Mouse (Mus musculus) limb, embryonic 10.5 days (tissue): ENCODE measurements around the gene 4632433K11Rik. TPM values are rescaled to one million over a fixed set of nuclear protein-coding genes. Genes with fewer than 3 reads are reported as not detected.
A peak's percentile ranks its signal among the peaks of the same experiment; 100 is the strongest.

Source experiments
- DNase-seq: peaks from one replicate; pipeline ENCODE4 v3.0.0-alpha.2; 2017; ENCODE audit warnings: low spot score
- H3K27ac ChIP-seq: fragments of 300-500 bp; sonication (generic); 2 replicates; pipeline ENCODE4 v1.5.1; 2016; ENCODE audit warnings: mild to moderate bottlenecking
- H3K27me3 ChIP-seq: fragments of 300-500 bp; sonication (generic); 2 replicates; pipeline ENCODE4 v1.6.1; 2016; ENCODE audit warnings: low read depth, mild to moderate bottlenecking; ENCODE audit not compliant: poor library complexity, severe bottlenecking
- H3K36me3 ChIP-seq: fragments of 300-500 bp; sonication (generic); 2 replicates; pipeline ENCODE4 v1.6.1; 2016; ENCODE audit warnings: mild to moderate bottlenecking, moderate library complexity
- H3K4me1 ChIP-seq: fragments of 300-500 bp; sonication (generic); 2 replicates; pipeline ENCODE4 v1.6.1; 2016
- H3K4me3 ChIP-seq: fragments of 300-500 bp; sonication (generic); 2 replicates; pipeline ENCODE4 v1.5.1; 2016; ENCODE audit warnings: mild to moderate bottlenecking, moderate library complexity
- H3K9me3 ChIP-seq: fragments of 300-500 bp; sonication (generic); replicated peaks from 2 replicates; pipeline ENCODE4 v1.6.1; 2016; ENCODE audit warnings: mild to moderate bottlenecking
- WGBS: fragments of 180-500 bp; shearing (Covaris S2); methylation state at CpG from one replicate; pipeline ENCODE4 v1.1.7; 2016; 5-methylcytosine and 5-hydroxymethylcytosine counted together
- polyA plus RNA-seq: library from polyadenylated mRNA; unstranded; fragments of >200 nt; fragmentation: Nextera tagmentation; extraction: Ambion mirVana; gene quantifications from 2 replicates; pipeline ENCODE4 v1.2.1, GENCODE M21; 2016

4632433K11Rik gene
- polyA plus RNA-seq, 1 experiment from 2014 or later, result not detected

DNA sequence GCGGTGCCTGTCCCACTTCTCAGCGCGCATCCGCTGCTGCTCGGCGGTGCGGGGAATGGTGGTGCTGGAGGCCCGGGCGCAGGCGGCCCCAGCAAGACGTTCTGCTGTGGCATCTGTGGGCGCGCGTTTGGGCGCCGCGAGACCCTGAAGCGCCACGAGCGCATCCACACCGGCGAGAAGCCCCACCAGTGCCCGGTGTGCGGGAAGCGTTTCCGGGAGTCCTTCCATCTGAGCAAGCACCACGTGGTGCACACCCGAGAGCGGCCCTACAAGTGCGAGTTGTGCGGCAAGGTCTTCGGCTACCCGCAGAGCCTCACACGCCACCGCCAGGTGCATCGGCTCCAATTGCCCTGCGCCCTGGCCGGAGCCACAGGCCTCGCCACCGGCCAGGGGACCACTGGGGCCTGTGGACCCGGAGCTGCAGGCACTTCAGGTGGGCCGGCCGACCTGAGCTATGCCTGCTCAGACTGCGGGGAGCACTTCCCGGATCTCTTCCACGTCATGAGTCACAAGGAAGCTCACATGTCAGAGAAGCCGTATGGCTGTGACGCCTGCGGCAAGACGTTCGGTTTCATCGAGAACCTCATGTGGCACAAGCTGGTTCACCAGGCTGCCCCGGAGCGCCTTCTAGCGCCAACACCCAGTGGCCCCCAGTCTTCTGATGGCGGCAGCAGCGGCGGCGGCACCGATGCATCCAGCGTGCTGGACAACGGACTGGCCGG lies 3.2 kb upstream of the 4632433K11Rik start:
- Histone ChIP-seq H3K9me3 (peaks cover 38% of the 10 kb centered on the region), H3K36me3 (peaks cover 99% of the 10 kb centered on the region), H3K27me3 (peaks cover 14% of the 10 kb centered on the region; the same call in 1 of the 2 replicates), H3K4me3 (peak overlapping the region; percentile 9), H3K27ac (no peak overlapping the region), H3K4me1 (no peaks in the 10 kb centered on the region)
- no peak for DNase-seq
- WGBS, result 82% methylated on average over 63 of the region's 63 CpGs

DNA sequence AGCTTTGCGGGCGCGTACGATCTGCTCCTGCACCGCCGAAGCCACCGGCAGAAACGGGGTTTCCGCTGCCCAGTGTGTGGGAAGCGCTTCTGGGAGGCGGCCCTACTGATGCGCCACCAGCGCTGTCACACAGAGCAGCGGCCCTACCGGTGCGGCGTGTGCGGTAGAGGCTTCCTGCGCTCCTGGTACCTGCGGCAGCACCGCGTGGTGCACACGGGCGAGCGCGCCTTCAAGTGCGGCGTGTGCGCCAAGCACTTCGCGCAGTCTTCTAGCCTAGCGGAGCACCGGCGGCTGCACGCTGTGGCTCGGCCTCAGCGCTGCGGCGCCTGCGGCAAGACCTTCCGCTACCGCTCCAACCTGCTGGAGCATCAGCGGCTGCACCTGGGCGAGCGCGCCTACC lies 2.4 kb upstream of the 4632433K11Rik start:
- H3K4me3 ChIP-seq, result peak overlapping the region; percentile 9; the same call in 1 of the 2 replicates
- H3K27me3 ChIP-seq, result peaks cover 14% of the 10 kb centered on the region; the same call in 1 of the 2 replicates
- H3K9me3 ChIP-seq, result peaks cover 41% of the 10 kb centered on the region
- H3K4me1 ChIP-seq, result no peaks in the 10 kb centered on the region
- WGBS, result 72% methylated on average over 46 of the region's 46 CpGs
- no peak overlapping the region for H3K27ac ChIP-seq
- no peak for DNase-seq
- peaks cover 99% of the 10 kb centered on the region for H3K36me3 ChIP-seq

GRCm38 (mm10) chr7:5035628-5036027 lies 1.7 kb downstream of the 4632433K11Rik start:
- Histone ChIP-seq H3K27ac (no peak overlapping the region), H3K9me3 (peaks cover 25% of the 10 kb centered on the region), H3K4me3 (no peak overlapping the region), H3K27me3 (peaks cover 2% of the 10 kb centered on the region; the same call in 1 of the 2 replicates), H3K4me1 (peaks cover 4% of the 10 kb centered on the region; the same call in 1 of the 2 replicates), H3K36me3 (peaks cover 62% of the 10 kb centered on the region)
- DNase-seq, result no peak
- WGBS, result 96% methylated on average over 17 of the region's 17 CpGs

GRCm38 (mm10) chr7:5036136-5036535 lies 2.2 kb downstream of the 4632433K11Rik start:
- no peak overlapping the region for H3K27ac ChIP-seq
- no peaks in the 10 kb centered on the region for H3K27me3 ChIP-seq
- peaks cover 58% of the 10 kb centered on the region for H3K36me3 ChIP-seq
- H3K4me1 ChIP-seq, result peaks cover 4% of the 10 kb centered on the region; the same call in 1 of the 2 replicates
- no peak overlapping the region for H3K4me3 ChIP-seq
- DNase-seq, result no peak
- peaks cover 20% of the 10 kb centered on the region for H3K9me3 ChIP-seq
- WGBS, result 95% methylated on average over 9 of the region's 9 CpGs

DNA sequence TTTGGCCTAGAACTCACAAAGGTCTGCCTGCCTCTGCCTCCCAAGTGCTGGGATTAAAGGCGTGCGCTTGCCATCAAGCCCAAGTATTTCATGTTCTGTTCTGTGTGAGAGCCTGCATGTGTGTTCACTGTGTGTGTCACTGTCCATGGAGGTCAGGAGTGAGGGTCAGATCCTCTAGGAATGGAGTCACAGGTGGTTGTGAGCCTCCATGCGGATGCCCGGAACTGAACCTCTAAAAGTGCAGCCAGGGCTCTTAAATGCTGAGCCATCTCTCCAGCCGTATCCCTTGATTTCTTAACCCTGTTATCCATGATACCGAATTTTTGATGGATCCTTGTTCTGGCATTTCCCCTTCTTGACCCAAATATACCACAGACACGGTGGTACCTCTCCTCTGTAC lies 3.1 kb downstream of the 4632433K11Rik start:
- Histone ChIP-seq H3K27ac (no peak overlapping the region), H3K4me3 (0 out of 2 replicates have a peak overlapping the region, but pooled peaks have one; percentile 15), H3K36me3 (peaks cover 52% of the 10 kb centered on the region), H3K9me3 (peaks cover 11% of the 10 kb centered on the region), H3K4me1 (peaks cover 4% of the 10 kb centered on the region; the same call in 1 of the 2 replicates), H3K27me3 (no peaks in the 10 kb centered on the region)
- no peak for DNase-seq
- 94% methylated on average over 7 of the region's 7 CpGs for WGBS

GRCm38 (mm10) chr7:5037467-5037866 lies 3.5 kb downstream of the 4632433K11Rik start:
- 90% methylated on average over 8 of the region's 8 CpGs for WGBS
- H3K9me3 ChIP-seq, result 0 out of 2 replicates have a peak, but pooled peaks cover 7% of the 10 kb centered on the region
- peaks cover 48% of the 10 kb centered on the region for H3K36me3 ChIP-seq
- H3K4me1 ChIP-seq, result peaks cover 4% of the 10 kb centered on the region; the same call in 1 of the 2 replicates
- H3K4me3 ChIP-seq, result peak overlapping the region; percentile 81
- DNase-seq, result no peak
- H3K27me3 ChIP-seq, result no peaks in the 10 kb centered on the region
- no peak overlapping the region; the same call in 1 of the 2 replicates for H3K27ac ChIP-seq

- H3K4me1 ChIP-seq, result peaks cover 4% of the 10 kb centered on the region; the same call in 1 of the 2 replicates
- peaks cover 40% of the 10 kb centered on the region for H3K36me3 ChIP-seq
- 0 out of 2 replicates have a peak, but pooled peaks cover 7% of the 10 kb centered on the region for H3K9me3 ChIP-seq
- H3K27ac ChIP-seq, result peak within 1 kb of the TSS; percentile 98
- WGBS, result under 1% methylated on average over 48 of the region's 48 CpGs
- H3K27me3 ChIP-seq, result no peaks in the 10 kb centered on the region
- H3K4me3 ChIP-seq, result peak within 1 kb of the TSS; percentile 81
- DNase-seq, result peak; percentile 93
These were observed 4.3 kb downstream of the 4632433K11Rik start, which contains the start of gene Zfp784 for GRCm38 (mm10) chr7:5038109-5038732. Zfp784 (minus strand) TSS chr7:5038446.

DNA sequence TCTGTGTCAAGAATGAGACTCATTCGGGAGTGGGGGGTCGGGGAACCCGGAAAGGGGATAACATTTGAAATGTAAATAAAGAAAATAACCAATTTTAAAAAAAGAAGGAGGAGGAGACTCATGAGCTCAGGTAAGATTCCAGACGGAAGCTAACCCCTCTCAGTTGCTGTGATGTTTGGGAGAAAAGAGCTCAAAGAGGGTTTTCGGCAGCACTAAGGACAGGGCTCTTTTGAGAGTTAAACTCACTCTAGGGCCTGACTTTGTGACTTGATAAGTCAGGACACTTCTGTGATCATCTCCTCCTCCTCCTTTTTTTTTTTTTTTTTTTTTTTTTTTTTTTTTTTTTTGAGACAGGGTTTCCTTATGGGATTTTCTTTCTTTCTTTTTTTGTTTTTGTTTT lies 5.0 kb downstream of the 4632433K11Rik start:
- peak overlapping the region; percentile 98 for H3K27ac ChIP-seq

GRCm38 (mm10) chr7:5044981-5045380 lies 11.1 kb downstream of the 4632433K11Rik start:
- H3K27me3 ChIP-seq, result no peaks in the 10 kb centered on the region
- no peak overlapping the region for H3K4me3 ChIP-seq
- 86% methylated on average over 2 of the region's 2 CpGs for WGBS
- no peak overlapping the region for H3K27ac ChIP-seq
- no peaks in the 10 kb centered on the region for H3K9me3 ChIP-seq
- no peaks in the 10 kb centered on the region for H3K4me1 ChIP-seq
- DNase-seq, result no peak
- peaks cover 5% of the 10 kb centered on the region; the same call in 1 of the 2 replicates for H3K36me3 ChIP-seq

More for the DNA sequence above, 5.0 kb downstream of the 4632433K11Rik start:
- Histone ChIP-seq H3K36me3 (peaks cover 33% of the 10 kb centered on the region), H3K4me1 (peaks cover 4% of the 10 kb centered on the region; the same call in 1 of the 2 replicates), H3K9me3 (0 out of 2 replicates have a peak, but pooled peaks cover 7% of the 10 kb centered on the region), H3K27me3 (no peaks in the 10 kb centered on the region), H3K4me3 (peak overlapping the region; percentile 81)
- WGBS, result 49% methylated on average over 5 of the region's 5 CpGs
- DNase-seq, result no peak

DNA sequence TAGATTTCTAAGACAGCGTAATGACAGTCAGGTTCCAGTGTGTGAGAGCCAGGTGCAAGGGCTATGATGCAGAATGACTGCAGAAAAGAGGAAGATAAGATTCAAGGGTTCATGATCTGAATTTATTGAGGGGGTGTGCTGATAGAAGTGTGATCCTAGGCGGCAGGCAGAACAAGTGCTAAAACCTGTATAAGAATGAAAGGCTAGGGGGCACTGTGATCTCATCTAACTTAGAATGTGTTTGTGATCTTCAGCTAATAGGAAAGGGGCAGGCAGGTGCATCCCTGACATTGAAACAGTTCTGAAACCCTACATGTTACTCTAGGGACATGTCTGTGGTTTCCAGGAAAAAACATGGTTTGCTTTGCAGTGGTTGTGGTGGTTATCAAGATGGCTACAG lies 12.2 kb downstream of the 4632433K11Rik start:
- Histone ChIP-seq H3K27ac (no peak overlapping the region), H3K4me3 (no peak overlapping the region), H3K36me3 (peaks cover 4% of the 10 kb centered on the region; the same call in 1 of the 2 replicates), H3K9me3 (no peaks in the 10 kb centered on the region), H3K4me1 (peaks cover 7% of the 10 kb centered on the region), H3K27me3 (no peaks in the 10 kb centered on the region)
- DNase-seq, result no peak
- WGBS, result 76% methylated on average over 2 of the region's 2 CpGs

GRCm38 (mm10) chr7:5047313-5047712 lies 13.4 kb downstream of the 4632433K11Rik start:
- H3K4me3 ChIP-seq, result no peak overlapping the region
- WGBS, result 30% methylated on average over 2 of the region's 2 CpGs
- DNase-seq, result no peak
- H3K4me1 ChIP-seq, result peaks cover 16% of the 10 kb centered on the region
- H3K27me3 ChIP-seq, result peaks cover 8% of the 10 kb centered on the region
- no peaks in the 10 kb centered on the region for H3K9me3 ChIP-seq
- H3K36me3 ChIP-seq, result no peaks in the 10 kb centered on the region
- H3K27ac ChIP-seq, result no peak overlapping the region

DNA sequence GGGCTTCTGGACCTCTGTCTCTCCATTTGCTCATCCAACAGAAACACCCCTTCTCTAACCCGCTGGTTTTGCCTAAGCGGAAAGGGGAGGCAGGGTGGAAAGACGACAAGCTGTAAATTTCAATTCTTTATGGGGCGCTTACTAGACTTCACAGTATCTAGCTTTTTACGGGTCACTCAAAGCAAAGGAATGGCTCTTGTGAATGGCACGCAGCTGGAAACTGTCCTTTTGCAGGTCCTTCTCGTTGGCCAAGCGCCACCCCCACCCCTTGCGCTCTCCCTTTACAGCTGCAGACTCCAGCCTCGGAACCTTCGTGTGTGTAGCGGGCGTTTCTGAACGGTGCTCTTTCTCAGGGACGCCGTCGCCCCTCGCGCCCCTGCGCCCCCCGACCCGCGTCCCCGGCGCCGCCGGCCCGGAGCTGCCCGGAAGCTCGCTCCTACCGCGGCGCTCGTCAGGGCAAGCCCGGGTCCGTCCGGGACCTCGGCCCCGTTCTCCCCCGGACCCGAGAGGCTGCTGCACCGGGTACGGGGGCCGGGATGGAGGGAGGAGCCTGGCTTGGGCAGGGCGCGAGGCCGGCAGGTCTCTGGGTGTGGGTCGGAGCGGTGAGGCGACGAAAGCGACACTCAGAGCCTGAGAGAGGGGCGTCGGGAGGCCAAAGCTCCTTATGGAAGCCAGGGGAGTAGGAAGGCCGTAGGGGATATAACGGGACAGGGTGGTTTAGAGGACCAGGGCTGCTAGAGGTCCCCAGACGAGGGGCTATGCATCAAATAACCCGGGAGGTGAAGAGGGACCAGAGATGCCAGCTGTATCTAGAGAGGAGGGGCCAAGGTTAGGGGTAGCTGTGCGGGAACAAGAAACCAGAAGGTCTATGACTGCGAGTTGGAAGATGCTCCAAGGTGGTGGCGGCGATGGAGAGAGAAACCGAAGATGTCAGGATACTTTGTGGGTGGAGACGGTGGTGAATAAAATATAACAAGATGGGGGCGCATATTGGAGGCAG lies 17.6 kb downstream of the 4632433K11Rik start, which contains the start of gene Zfp580:
Gene Zfp580, plus strand, starts transcription at position 346 of the 1,000 bp plus-strand sequence.
- Histone ChIP-seq H3K4me1 (peaks cover 37% of the 10 kb centered on the region), H3K36me3 (no peaks in the 10 kb centered on the region), H3K4me3 (peak within 1 kb of the TSS; percentile 92)

More for the DNA sequence above, 17.6 kb downstream of the 4632433K11Rik start, which contains the start of gene Zfp580:
- Histone ChIP-seq H3K27ac (peak within 1 kb of the TSS; percentile 93), H3K9me3 (no peaks in the 10 kb centered on the region), H3K27me3 (peaks cover 50% of the 10 kb centered on the region)
- 2% methylated on average over 65 of the region's 65 CpGs for WGBS
- peak; percentile 91 for DNase-seq
